Mouse (Mus musculus) bone marrow, adult 2 months (tissue): ENCODE results near the gene BC024978. TPM values are rescaled to one million over a fixed set of nuclear protein-coding genes. Genes with fewer than 3 reads are reported as not detected.

ENCODE experiments used
- H3K27ac ChIP-seq: fragments of 200-500 bp; 2 replicates; pipeline ENCODE4 v1.5.1; 2012; ENCODE audit warnings: low read depth, mild to moderate bottlenecking, control low read depth, inconsistent platforms, low read length; ENCODE audit not compliant: control insufficient read depth, poor library complexity, insufficient read depth
- H3K4me1 ChIP-seq: fragments of 200-500 bp; 2 replicates; pipeline ENCODE4 v1.6.1; 2011; ENCODE audit warnings: low read length; ENCODE audit not compliant: control insufficient read depth, insufficient read depth
- H3K4me3 ChIP-seq: fragments of 200-500 bp; replicated peaks from 2 replicates; pipeline ENCODE3; 2011; ENCODE audit warnings: mild to moderate bottlenecking, low read depth, low read length, control low read depth; ENCODE audit not compliant: control insufficient read depth
- CTCF ChIP-seq: fragments of 200-500 bp; IDR thresholded peaks from 2 replicates; pipeline ENCODE4 v1.5.1; 2011; ENCODE audit warnings: low read length, control low read depth; ENCODE audit not compliant: control insufficient read depth, insufficient read depth
- POLR2A ChIP-seq: fragments of 200-500 bp; IDR thresholded peaks from 2 replicates; pipeline ENCODE4 v1.6.1; 2011; ENCODE audit warnings: low read depth, mild to moderate bottlenecking, control low read depth, low read length, borderline replicate concordance; ENCODE audit not compliant: control insufficient read depth
- WGBS: fragments of 180-500 bp; shearing (Covaris S2); methylation state at CpG from one replicate; pipeline ENCODE4 v1.1.7; 2018; 5-methylcytosine and 5-hydroxymethylcytosine counted together
- polyA plus RNA-seq: library from polyadenylated mRNA; stranded (reverse); fragments of >200 nt; gene quantifications from 2 replicates; pipeline ENCODE4 v1.2.4, GENCODE M21; 2011; ENCODE audit warnings: low replicate concordance; ENCODE audit not compliant: missing spikeins, insufficient read depth, insufficient read length

BC024978 gene
- 1.6 and 2.5 TPM in 2 replicates for polyA plus RNA-seq

DNA sequence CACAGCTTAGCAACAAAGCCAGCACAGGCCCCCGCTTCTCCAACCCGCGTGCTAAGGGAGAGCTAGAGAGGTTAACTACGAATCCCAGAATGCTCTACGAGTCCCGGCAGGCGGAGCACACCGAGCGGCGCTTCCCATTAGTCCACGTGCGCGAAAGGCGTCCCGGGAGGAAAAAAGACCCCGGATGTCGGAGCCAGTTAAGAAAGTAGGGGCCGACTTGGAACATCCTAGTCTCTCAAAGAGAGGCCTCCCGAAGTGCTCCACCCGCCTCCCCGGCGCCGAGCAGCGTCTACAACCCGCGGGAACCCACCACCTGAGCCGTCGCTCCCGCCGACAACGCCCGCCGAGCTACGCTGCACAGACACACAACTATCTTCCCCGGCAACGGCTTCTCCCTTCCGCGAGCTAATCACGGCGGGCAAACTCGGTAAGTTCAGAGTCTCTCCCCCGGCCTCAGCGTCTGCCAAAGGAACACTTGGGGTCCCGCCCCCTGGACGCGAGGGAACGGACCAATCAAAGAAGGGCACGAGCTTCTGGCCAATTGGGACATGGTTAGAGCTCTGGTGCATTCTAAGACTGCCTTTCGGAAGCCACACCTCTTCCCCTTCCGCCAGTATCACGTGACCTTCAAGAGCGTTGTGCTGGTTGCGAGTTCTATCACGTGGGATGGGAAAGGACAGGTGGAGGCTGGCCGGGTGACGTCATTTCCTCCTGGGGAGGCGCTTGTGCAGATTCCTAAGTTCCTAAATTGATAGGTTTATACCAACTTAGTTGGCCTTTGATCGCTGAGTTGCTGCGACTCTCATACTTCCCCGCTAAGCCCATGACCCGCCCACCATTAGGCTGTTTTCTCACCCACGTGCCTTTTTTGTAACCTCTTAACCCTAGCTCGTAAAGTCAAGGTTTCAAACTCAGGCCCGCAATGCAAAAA lies at the start of gene BC024978, which contains the start of gene Snrpa:
Gene BC024978, plus strand, starts transcription at position 101 of the 931 bp plus-strand sequence.
Gene Snrpa, minus strand, starts transcription at position 591 of the 931 bp plus-strand sequence.
- H3K4me1 ChIP-seq, result peaks cover 3% of the 10 kb centered on the region; the same call in 1 of the 2 replicates
- no peak for TF ChIP-seq CTCF
- TF ChIP-seq POLR2A, result peak; percentile 72; the same call in 1 of the 2 replicates
- under 1% methylated on average over 64 of the region's 64 CpGs for WGBS

DNA sequence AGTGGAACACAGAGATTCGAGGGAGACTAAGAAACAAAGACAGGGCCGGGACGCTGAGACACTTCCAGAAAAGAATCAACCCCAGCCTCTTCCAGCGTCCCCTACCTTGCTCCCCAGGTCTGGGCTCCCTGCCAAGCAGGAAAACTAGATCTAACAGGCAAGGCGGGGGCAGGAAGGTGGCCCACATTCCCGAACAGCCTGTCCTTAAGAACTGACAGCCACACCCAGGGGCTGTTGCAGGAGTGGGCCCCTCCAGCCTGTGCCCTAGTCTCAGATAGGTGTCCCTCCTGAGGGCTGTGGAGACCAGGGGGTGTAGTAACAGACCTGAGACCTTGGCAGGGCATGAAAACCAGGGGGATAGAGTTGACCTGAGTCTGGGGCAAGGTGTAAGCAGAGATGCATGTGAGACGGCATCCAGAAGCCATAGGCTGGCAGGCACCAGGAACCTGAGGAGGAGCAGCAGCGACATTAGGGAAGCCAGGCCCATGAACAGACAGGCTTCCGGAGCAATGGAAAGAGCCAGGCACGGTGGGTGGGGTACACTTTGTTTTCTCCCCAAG lies 42.3 kb upstream of the BC024978 start, which contains the start of gene Cyp2t4:
Gene Cyp2t4, plus strand, starts transcription at position 510 of the 560 bp plus-strand sequence.
- no peak for TF ChIP-seq CTCF
- Histone ChIP-seq H3K4me1 (no peaks in the 10 kb centered on the region), H3K27ac (no peak within 1 kb of the TSS), H3K4me3 (no peak within 1 kb of the TSS)
- WGBS, result 58% methylated on average over 10 of the region's 10 CpGs

More for the DNA sequence above, at the start of gene BC024978, which contains the start of gene Snrpa:
- Histone ChIP-seq H3K27ac (peak within 1 kb of the TSS; percentile 94), H3K4me3 (peak within 1 kb of the TSS; percentile 88)

DNA sequence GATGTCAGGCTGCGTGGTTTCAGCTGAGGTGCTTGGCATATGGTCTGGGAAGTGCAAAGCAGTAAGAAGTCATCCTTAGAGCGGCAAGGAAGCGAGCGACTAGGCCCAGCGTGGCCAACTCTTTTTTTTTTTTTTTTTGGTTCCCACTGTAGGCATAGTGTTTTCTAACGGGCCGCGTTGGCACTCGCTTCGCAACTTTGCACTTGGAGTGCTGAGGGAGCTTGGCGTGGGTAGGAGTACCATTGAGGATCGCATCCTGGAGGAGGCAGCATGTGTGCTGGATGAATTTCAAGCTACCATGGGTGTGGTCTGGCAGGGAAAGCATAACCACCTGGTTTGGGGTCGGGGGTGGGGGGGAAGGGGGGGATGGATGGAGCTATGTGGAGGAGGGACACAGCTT lies 39.6 kb upstream of the BC024978 start:
- no peak for TF ChIP-seq POLR2A
- TF ChIP-seq CTCF, result no peak
- no peak overlapping the region for H3K27ac ChIP-seq
- H3K4me3 ChIP-seq, result no peak overlapping the region
- 80% methylated on average over 13 of the region's 13 CpGs for WGBS
- H3K4me1 ChIP-seq, result no peaks in the 10 kb centered on the region; the same call in 1 of the 2 replicates

DNA sequence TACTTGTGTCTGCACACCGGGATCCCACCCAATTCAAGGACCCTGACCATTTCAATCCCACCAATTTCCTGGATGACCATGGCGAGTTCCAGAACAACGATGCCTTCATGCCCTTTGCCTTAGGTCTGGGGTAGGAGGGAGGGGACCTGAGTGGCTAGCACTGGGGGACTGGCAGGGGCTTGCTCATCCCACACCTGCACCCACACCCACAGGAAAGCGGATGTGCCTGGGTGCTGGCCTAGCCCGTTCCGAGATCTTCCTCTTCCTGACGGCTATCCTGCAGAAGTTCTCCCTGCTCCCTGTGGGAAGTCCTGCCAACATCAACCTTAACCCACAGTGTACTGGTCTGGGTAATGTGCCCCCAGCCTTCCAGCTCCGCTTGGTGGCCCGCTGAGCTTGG lies 37.4 kb upstream of the BC024978 start:
- H3K4me1 ChIP-seq, result no peaks in the 10 kb centered on the region; the same call in 1 of the 2 replicates
- H3K27ac ChIP-seq, result no peak overlapping the region
- H3K4me3 ChIP-seq, result no peak overlapping the region
- WGBS, result 90% methylated on average over 9 of the region's 9 CpGs
- no peak for TF ChIP-seq POLR2A
- no peak for TF ChIP-seq CTCF

DNA sequence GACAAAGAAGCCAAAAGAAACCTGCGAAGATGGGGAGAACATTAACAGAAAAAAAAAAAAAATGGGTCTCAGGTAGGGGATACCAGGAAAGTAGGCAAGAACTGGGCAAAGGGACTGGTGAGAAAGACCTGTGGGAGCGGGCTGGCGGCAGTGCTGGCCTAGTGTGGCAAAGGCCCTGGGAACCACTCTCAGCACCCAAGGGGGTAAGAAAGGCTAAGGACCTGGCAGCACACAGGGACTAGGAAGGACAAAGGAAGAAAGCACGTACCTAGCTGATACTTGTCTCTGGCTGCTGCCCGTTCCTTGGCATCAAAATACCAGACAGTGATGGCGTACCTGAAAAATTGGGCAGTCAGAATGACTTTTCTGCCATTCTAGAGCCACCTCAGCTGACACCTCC lies 36.3 kb upstream of the BC024978 start:
- H3K4me1 ChIP-seq, result no peaks in the 10 kb centered on the region; the same call in 1 of the 2 replicates
- TF ChIP-seq POLR2A (no peak), CTCF (no peak)
- no peak overlapping the region for H3K27ac ChIP-seq
- H3K4me3 ChIP-seq, result no peak overlapping the region
- WGBS, result 88% methylated on average over 6 of the region's 6 CpGs

DNA sequence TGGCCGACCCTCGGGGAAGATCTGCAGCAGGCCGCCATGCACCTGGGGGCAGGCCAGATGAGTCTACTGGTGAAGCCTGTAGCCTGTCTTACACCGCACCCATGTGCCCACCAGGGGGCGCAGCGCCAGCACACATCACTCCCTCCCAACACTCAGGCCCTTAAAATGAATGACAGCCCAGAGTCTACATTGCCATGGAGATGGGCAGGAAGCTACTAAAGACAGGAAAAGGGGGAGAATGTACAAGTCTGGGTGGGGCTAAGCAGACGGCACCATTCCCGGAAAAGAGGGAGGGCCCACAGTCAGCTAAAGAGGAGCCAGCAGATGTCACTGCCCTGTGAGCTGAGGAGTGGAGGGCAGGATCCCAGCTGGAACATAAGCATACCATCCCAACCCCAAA lies 35.7 kb upstream of the BC024978 start:
- Histone ChIP-seq H3K4me3 (no peak overlapping the region), H3K27ac (no peak overlapping the region), H3K4me1 (no peaks in the 10 kb centered on the region; the same call in 1 of the 2 replicates)
- TF ChIP-seq CTCF, result peak; percentile 96
- TF ChIP-seq POLR2A, result peak; percentile 45; the same call in 1 of the 2 replicates
- WGBS, result 5% methylated on average over 8 of the region's 8 CpGs

DNA sequence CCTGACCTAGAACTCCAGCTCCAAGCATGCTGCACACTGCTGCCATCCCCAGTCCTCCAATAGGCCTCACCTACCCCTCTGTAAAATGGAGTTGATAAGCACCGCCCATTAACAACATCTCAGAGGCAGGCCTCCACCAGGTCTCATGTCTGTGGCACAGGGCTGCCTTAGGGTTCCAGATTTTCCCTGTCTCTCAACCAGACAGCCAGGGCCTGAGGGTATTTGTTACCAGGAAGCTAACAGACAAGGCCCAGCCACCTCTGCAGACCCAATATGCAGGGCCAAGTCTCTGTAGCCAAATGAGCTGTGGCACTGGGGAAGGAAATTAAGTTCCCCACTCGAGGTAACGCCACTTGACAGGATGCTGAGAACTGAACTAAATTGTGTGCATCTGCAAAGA lies 34.7 kb upstream of the BC024978 start:
- 52% methylated on average over 3 of the region's 3 CpGs for WGBS
- TF ChIP-seq POLR2A, result no peak
- no peak for TF ChIP-seq CTCF
- H3K4me1 ChIP-seq, result no peaks in the 10 kb centered on the region; the same call in 1 of the 2 replicates
- H3K27ac ChIP-seq, result no peak overlapping the region
- no peak overlapping the region for H3K4me3 ChIP-seq

DNA sequence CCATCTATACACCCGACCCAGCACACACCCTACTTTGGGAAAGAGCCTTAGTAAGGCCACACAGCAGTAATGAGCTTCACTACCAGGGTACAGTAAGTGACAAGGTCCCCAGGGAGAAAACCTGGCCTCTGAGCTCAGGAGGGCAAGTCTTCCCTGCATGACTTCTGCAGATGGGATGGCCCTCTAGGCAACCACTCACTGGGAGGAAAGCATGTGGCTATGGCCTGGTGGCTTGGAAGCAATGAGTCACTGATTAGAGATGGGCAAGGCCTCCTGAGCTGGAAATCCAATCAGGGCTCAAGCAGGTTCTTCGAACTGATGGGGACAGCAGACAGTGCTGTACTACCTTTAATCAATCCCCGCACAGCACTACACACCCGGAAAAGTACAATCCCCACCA lies 33.8 kb upstream of the BC024978 start:
- 76% methylated on average over 4 of the region's 4 CpGs for WGBS
- TF ChIP-seq CTCF (no peak), POLR2A (no peak)

More for the DNA sequence above, 33.8 kb upstream of the BC024978 start:
- H3K27ac ChIP-seq, result no peak overlapping the region
- H3K4me3 ChIP-seq, result no peak overlapping the region
- H3K4me1 ChIP-seq, result no peaks in the 10 kb centered on the region; the same call in 1 of the 2 replicates
